Mouse (Mus musculus): ENCODE data around the gene Mrgprh. TPM values are rescaled to one million over a fixed set of nuclear protein-coding genes. Genes with fewer than 3 reads are reported as not detected.

Gene Mrgprh
- not detected for polyA plus RNA-seq (2014; fragmentation: Illumina TruSeq; extraction: RNeasy Lipid Tissue Mini Kit (QIAGEN cat#74804); ENCODE audit: low read depth, low replicate concordance)

GRCm38 (mm10) chr17:12875734-12876133 is at the start of gene Mrgprh:
Mrgprh (plus strand) TSS chr17:12876034.

GRCm38 (mm10) chr17:12868043-12868442 is 7.8 kb upstream of the Mrgprh start, which contains the start of gene Mas1:
Mas1 (minus strand) TSS chr17:12868143.

GRCm38 (mm10) chr17:12909361-12910280 is 33.8 kb downstream of the Mrgprh start, which contains the start of gene Pnldc1:
Pnldc1 (minus strand) TSS chr17:12910230.

GRCm38 (mm10) chr17:12915488-12915880 is 39.6 kb downstream of the Mrgprh start, which contains the start of gene Tcp1:
Tcp1 (plus strand) TSS chr17:12915701.

GRCm38 (mm10) chr17:12915881-12916583 is 40.2 kb downstream of the Mrgprh start, which contains the start of gene Mrpl18:
Mrpl18 (minus strand) TSS chr17:12916345.

Other genes starting within 250 kb of the Mrgprh start
- not detected for gene Slc22a1, start 200.2 kb upstream of the Mrgprh start, polyA plus RNA-seq (2014; fragmentation: Illumina TruSeq; extraction: RNeasy Lipid Tissue Mini Kit (QIAGEN cat#74804); ENCODE audit: low read depth, low replicate concordance)
- gene Igf2r, start 106.4 kb upstream of the Mrgprh start, polyA plus RNA-seq (2014; fragmentation: Illumina TruSeq; extraction: RNeasy Lipid Tissue Mini Kit (QIAGEN cat#74804); ENCODE audit: low read depth, low replicate concordance) = 26.9 TPM
- gene Mas1, start 7.9 kb upstream of the Mrgprh start, polyA plus RNA-seq (2014; fragmentation: Illumina TruSeq; extraction: RNeasy Lipid Tissue Mini Kit (QIAGEN cat#74804); ENCODE audit: low read depth, low replicate concordance) = not detected
- gene Pnldc1, start 34.2 kb downstream of the Mrgprh start, polyA plus RNA-seq (2014; fragmentation: Illumina TruSeq; extraction: RNeasy Lipid Tissue Mini Kit (QIAGEN cat#74804); ENCODE audit: low read depth, low replicate concordance) = not detected
- 528 TPM for gene Tcp1, start 39.7 kb downstream of the Mrgprh start, polyA plus RNA-seq (2014; fragmentation: Illumina TruSeq; extraction: RNeasy Lipid Tissue Mini Kit (QIAGEN cat#74804); ENCODE audit: low read depth, low replicate concordance)
- gene Mrpl18, start 40.3 kb downstream of the Mrgprh start, polyA plus RNA-seq (2014; fragmentation: Illumina TruSeq; extraction: RNeasy Lipid Tissue Mini Kit (QIAGEN cat#74804); ENCODE audit: low read depth, low replicate concordance) = 108 TPM
- 1.2 TPM for gene Acat3, start 64.6 kb downstream of the Mrgprh start, polyA plus RNA-seq (2014; fragmentation: Illumina TruSeq; extraction: RNeasy Lipid Tissue Mini Kit (QIAGEN cat#74804); ENCODE audit: low read depth, low replicate concordance)
- 53.4 TPM for gene Acat2, start 84.7 kb downstream of the Mrgprh start, polyA plus RNA-seq (2014; fragmentation: Illumina TruSeq; extraction: RNeasy Lipid Tissue Mini Kit (QIAGEN cat#74804); ENCODE audit: low read depth, low replicate concordance)
- 152 TPM for gene Wtap, start 118.1 kb downstream of the Mrgprh start, polyA plus RNA-seq (2014; fragmentation: Illumina TruSeq; extraction: RNeasy Lipid Tissue Mini Kit (QIAGEN cat#74804); ENCODE audit: low read depth, low replicate concordance)
- gene Sod2, start 130.8 kb downstream of the Mrgprh start, polyA plus RNA-seq (2014; fragmentation: Illumina TruSeq; extraction: RNeasy Lipid Tissue Mini Kit (QIAGEN cat#74804); ENCODE audit: low read depth, low replicate concordance) = 161 TPM
- gene Gpr31b, start 176.3 kb downstream of the Mrgprh start, polyA plus RNA-seq (2014; fragmentation: Illumina TruSeq; extraction: RNeasy Lipid Tissue Mini Kit (QIAGEN cat#74804); ENCODE audit: low read depth, low replicate concordance) = not detected
- gene Tcp10b, start 185.1 kb downstream of the Mrgprh start, polyA plus RNA-seq (2014; fragmentation: Illumina TruSeq; extraction: RNeasy Lipid Tissue Mini Kit (QIAGEN cat#74804); ENCODE audit: low read depth, low replicate concordance) = 0.82 TPM